Mouse (Mus musculus) CD4-positive, CD25-positive, alpha-beta regulatory T cell, adult 2 months (primary cell): Measurements from ENCODE around the gene Helz2.

Experiments
- DNase-seq: peaks from one replicate; pipeline ENCODE4 v3.0.0-alpha.2; 2012; ENCODE audit warnings: low read depth, low spot score

Gene Helz2

DNA sequence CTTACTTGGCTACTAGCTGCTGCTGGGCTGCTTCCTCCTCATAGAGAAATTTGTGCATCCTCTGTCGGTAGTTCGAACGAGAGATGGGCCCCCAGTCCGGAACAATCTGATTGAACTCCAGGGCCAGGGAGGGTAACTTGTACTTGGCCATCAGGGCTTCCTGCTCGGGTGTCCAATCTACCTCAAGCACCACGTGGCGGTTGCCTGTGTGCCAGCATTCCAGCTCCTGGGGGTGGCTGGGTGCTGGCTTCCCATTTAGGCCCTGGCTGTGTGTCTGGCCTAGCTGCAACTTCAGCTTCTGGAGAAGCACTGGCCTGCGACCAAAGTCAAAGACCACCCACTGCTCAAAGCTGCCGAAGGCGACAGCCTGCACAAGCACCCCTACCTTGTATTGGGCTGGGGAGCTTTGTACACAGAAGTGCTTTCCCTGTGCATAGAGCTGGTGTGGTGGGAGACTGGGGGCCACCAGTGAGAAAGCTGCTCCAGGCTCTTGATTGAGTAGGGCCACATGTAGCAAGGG, 3.7 kb downstream of the Helz2 start:
- no peak for DNase-seq

DNA sequence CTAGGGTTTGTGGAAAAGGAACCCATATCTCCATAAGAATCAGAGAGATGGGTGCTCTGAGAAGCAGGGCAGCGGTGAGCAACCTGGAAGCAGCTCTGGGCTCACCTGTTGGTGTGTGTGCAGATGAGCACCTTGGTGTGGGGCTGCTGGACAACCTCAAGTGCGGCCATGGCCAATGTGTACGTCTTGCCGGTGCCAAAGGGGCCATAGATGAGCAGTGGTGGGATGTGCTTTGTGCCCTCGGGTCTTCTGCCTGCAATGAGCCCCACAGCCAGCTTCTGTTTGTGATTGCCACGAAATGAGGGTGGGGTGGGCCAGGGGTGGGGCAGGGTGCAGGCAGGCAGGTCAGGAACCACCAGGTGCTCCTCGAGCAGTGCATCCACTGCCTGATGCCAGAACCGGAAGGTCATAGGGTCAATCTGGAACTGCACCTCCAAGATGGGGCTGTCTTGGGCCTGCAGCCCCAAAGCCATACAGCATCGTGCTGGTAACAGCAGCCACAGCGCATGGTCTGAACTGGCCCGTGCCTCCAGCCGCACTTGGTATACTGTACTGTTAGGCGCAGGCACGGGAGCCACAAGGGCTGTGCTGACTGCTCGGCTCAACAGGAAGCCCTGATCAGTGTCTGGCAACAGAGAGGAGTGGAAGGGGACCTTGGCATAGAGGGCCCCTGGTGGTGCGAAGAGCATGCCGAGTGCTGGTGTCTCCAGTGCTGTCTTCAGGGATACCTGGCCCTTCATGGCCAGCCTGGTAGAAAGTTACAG, 4.4 kb downstream of the Helz2 start:
- DNase-seq = no peak

DNA sequence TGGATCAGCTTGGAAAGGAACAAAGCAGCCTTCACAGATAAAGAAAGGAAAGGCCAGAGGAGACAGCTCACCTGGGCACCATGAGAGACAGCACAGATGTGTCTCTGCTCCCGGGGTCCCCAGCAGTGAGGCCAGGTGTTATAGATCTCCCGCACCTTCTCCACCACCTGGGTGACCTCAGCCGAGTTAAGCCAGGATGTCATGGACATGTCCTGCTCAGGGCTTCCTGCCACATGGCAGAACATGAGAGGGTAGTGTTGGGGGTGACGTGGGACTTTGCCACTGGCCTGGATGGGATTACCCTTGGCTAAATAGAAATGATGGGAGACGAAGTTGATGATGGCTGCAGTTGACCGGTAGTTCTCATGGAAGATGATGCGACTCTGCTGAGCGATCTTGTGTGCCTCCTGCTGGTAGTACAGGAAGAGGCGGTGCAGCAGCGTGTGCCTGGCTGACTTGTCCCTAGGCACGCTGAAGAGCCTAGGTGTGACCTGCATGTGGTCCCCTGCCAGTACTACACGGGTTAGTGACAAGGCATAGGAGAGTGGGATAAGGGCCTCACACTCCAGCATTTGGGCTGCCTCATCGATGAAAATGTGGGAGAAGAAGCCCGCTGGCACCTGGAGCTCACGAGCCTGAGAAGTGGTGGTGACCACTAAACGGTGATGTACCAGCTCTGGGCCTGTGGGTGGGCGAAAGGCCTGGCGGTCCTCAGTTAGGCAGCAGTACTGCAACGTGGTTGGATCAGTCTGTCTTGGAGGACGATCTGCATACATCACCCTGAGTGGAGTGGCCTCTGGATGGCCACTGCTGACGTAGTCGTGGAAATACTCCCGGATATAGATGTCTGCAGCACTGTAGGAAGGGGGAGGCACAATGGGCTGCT, 5.9 kb downstream of the Helz2 start:
- no peak for DNase-seq

DNA sequence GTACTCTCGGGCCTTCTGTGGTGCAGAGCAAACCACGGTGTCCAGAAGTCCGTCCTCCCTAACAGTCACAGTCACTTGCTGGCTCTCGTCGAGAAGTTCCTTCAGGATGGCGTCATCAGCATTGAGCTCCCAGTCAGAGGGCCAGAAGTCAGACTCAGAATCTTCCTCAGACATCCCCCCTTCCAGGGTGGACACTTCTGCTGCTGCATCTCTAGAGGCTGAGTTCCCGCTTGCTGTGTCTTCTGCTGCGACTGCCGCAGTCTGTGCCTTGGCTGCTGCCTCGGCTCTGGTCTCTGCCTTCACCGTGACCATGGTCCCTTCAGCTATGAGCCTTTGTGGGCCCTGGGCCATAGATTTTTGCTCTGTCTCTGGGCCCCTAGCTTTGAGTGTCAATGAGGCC, 7.1 kb downstream of the Helz2 start:
- no peak for DNase-seq

DNA sequence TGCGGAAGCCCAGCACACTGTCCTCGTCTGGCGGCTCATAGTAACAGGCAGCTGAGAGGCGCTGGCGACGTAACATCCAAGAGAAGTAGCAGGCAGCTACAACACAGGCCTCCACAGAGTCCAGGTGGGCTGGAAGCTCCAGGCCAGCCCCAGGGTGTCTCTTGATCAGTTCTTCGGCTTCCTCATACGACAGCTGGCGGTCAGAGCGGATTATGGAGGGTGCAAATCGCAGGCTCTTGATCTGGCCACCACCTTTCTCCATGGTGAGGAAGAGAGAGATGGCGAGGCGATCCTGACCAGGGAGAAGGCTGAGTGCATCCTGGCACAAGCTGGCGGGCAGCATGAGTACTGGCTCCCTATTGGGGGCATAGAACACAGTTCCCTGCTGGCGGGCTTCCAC, 8.4 kb downstream of the Helz2 start:
- DNase-seq = no peak

DNA sequence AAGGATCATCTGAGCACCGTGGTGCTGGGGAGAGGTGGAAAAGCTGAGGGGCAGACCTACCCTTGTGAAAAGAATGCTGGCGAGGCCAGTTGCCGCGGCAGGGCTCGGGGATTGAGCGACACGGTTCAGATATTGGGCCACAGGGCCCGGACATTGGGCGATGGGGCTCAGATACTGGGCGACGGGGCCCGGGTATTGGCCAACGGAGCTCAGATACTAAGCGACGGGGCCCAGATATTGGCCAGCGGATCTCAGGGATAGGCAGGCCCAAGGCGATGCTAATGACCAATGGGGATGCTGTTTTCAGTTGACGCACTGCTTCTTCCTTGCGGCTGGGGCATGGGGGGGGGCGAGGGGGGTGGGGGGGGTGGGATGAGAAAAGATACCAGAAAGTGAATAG, 10.7 kb downstream of the Helz2 start:
- DNase-seq = no peak

DNA sequence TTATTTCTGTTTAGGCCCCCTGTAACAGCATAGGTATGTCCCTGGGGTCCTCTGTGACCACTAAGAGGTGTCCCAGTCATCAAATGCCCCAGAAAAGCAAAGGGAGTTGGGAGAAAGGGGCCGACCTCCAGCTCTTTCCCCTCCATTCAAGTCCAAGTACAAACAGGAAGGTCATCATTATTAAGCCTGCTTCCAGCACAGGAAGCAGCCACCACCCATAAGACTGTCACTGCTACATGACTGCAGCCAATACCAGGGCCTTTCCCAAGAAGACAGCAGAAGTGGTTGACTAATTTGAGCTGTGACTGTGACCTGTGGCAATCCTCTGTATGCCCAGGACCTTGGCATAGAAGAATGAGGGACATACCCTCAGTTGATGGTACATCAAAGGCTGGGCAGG, 13.5 kb downstream of the Helz2 start:
- DNase-seq = no peak

DNA sequence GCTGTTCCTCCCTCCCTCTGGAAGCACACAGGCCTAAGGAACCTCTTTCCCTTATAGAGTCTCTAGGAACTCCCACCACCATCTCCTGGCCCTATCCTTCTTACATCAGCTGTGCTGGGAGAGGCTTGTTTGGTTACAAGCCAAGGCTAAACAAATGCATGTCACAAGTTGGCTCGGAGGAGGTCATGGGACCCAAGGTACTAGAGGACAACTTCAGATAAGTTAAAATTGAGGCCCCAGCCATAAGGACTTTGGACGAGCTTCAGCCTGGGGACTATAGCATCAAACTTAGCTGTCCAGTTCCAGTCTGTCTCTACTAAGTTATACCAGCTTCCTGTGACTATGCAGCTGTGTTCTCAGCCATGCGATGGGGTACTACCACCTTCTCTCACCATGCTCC, 14.7 kb downstream of the Helz2 start:
- DNase-seq = no peak

DNA sequence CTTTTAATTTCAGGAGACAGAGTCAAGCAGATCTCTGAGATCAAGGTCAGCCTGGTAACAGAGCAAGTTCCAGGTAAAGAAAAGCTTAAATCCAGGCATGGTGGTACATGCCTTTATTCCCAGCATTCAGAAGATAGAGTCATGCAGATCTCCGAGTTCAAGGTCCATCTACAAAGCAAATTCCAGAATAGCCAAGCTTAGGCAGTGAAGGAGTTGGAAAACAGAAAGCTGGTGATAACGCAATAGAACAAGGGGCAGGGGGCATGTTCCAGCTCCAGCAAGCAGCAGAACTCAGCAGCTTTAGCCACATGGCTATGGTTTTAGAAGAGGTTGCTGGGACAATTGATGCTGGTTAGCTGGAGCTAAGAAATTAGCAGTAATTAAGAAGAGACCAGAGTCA, 16.8 kb downstream of the Helz2 start:
- no peak for DNase-seq

DNA sequence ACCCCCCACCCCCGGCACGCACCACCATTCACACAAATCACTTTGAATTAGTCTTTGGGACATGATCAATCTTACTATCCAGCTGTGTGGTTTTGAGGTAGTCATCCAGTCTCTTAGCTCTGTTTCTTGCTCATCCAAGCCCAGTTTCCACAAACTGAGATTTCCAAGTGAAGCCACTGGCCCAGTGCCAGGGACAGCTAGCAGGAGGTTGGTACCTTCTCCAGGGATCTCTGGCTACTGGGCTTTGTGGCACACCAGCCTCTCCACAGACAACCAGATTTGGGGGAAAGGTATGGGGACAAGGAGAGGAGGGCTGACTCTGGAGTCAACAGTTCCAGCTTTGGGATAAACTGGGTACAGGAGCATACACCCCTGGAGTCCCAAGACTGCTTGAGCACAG, 21.5 kb downstream of the Helz2 start:
- DNase-seq = no peak

DNA sequence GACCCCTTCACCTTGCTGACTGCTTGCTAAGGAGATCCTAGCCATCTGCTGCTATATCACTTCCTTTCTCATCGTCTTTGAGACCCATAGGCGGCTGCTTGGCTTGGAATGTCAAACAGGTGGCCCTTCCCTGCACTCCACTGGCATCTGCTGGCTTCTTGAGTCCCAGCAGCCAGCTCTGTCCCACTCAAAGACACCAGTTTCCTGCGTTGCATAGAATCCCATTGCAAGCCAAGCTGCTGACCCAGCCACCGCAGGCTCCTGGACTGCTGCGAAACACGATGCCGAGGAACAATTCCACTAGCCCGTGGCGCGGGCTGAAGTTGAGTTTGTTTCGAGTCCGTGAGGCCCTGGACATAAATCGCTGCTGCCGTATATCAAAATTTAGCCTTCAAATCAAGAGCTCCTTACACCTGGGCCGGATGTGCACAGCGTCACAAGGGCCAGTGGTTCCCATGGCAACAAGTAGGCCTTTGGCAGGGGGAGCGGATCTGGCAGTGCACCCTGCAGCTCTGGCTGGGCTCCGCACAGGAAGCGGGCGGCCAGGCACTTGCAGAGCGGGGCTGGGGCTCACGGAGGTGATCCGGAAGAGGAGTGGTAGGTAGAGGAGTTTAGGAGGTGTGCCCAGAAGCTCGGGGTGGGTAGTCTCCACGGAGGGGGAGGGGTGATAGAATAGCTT, 22.1 kb downstream of the Helz2 start, which contains the start of gene Fndc11:
TSS of gene Fndc11 (plus strand) at position 476 of the 679 bp plus-strand sequence.
- DNase-seq = peak; percentile 96

DNA sequence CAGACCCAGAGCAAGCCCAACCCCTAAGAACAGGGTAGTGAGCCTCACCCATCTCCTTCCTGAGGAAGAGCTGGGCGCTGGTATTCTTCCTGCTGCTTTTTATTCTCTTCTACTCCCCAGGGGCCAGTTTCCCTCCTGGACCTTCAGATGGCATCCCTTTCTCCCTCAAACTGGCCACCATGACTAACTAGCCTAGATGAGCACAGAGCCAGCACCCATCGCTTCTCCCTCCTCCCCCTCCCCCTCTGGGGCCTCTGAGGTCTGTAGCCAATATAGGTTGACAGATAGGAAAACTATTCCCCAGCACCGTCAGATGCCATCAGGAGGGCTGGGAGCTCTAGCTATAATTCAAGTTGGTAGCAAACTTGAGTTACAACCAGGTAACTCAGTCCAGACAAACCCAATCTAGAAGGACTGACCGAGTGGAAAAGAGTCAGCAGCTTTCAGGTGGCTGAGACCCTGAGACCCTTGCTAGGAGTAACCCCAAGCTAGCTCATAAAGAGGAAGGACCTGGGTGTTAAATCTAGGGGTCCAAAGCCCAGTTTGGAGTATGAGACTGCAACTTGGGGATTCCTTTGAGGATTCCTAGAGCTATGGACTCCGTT, 22.8 kb downstream of the Helz2 start:
- no peak for DNase-seq

DNA sequence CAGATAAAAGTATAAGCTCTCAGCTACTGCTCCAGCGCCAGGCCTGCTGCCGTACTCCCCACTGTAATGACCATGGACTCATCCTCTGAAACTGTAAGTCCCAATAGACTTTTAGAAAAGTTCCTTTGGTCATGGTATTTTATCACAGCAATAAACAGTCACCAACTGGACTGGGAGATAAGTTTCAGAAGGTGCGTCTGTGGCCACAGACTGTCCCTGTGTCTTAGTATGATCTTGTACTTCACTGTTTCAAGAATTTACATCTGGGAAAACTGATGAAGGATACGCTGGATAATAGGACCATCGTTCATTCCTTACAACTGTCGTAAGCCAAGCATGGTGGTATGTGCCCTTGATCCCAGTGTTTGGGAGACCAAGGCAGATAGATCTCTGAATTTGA, 25.8 kb downstream of the Helz2 start:
- DNase-seq = no peak

DNA sequence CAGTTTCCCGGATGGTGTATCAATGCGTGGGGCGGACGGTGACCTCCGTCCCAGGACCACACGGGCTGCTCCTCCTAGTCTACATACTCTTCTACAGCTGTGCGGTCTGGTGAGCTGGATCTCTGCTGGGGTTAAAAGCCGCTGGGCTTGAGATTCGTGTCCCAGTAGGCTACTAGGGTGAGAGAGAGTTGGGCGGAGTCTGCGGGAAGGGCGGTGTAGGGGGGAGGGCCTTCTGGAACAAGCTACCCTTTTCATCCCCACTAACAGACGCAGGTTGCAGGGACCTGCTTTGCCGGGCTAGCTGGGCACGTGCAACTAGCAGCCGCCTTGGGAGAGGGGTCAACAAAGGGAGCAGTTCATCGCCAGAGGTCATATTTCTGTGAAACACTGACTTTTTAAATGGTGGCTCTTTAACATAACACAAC, 28.8 kb downstream of the Helz2 start, which contains the start of gene Srms:
TSS of gene Srms (minus strand) at position 165 of the 425 bp plus-strand sequence.
- peak; percentile 66 for DNase-seq

DNA sequence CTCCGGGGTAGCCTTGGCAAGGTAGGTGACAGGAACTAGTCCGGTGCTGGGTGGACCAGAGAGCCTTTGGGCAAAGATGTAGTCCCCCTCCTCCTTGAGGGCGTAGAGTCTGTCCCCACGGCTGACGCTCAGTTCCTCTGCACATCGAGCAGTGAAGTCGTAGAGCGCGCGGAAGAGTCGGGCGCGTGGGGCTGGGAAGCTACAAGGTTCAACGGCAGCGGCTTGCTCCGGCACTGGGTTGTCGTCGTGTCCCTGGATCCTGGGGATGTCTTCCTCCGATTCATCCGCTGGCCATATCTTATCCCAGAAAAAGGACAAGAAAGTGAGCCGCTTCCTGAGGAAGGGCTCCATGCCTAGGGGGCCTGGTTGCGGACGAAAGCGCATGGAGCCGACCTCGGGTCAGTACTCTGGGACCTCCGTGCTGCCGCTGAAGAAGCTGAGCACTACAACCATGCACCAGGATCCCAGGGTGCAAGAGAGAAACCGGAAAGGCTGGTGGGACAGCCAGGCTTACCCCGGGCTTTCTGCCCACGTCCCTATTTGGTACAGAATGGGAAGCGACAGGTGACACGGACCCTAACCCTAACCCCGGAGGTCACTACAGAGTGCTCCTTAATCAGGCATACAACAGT, 29.3 kb downstream of the Helz2 start:
- DNase-seq = peak; percentile 49

DNA sequence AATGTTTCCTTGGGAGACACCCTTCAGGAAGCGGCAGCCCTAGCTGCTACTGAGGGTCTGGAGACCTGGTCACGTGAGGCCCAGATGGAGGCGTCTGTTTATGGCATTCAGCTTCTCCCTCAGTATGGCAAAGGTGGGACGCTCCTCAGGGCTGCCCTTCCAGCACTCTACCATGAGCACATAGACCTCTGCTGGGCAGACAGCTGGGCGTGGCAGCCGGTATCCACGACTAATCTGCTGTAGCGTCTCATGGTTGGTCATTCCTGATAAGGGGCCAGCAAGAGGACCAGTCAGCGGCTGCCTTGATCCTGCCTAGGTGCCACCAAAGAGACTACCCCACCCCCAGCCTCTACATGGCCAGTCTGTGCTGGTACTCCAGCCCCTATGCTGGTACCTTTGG, 35.7 kb downstream of the Helz2 start:
- DNase-seq = no peak

DNA sequence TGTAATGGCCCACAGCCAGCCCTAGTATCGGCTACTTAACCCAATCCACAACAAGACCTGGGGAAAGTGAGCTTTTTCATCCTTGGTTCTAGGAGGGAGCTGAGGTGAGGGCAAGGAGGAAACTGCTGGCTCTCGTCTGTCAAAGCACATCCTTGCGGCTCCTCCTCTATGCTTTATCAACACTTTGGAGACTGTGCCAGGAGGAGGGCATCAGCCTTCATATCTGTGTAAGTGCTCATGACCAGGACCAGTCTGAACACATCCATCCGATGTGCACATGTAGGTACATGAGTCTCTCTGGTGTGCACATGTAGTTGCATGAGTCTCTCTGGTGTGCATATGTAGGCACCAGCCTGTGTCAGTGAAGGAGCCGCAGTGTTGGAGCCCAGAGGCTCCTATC, 36.1 kb downstream of the Helz2 start:
- no peak for DNase-seq

DNA sequence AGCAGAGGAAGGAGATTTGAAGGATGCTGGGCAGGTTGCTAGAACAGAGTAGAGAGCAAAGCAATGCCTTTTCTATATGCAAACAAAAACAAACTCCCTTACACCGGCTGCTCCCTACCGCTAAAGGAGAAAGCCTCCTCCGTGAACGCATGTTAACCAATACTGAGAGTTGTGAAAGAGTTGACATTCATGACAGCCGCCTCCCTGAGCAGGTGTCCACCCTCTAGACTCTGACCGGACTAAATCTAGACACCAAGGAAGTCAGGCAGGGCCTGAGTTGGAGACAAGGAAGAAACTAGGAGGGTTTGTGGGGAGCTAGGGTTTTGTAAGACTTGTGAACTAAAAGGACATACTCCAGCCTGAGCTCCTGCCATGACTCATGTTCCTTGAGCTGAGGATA, 38.9 kb downstream of the Helz2 start:
- DNase-seq = no peak

DNA sequence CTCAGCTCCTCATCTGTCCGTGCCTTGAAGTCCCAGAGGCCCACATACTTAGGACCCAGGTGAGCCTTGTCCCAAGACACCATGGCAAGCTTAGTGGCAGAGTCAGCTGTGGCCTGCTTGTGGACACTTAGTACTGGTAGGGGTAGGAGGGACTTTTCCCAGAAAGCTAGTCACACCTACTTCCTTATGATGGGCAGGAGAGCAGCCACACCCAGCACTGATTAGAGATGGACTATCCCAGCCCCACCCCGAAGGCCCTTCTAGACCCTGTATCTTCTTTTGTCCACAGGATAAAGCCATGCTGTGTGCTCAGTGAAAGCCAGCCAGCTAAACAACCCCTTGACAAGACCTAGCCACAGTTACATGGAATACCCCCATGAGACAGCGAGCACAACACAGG, 39.4 kb downstream of the Helz2 start, which contains the start of gene Ptk6:
TSS of gene Ptk6 (minus strand) at position 368 of the 400 bp plus-strand sequence.
- no peak for DNase-seq

DNA sequence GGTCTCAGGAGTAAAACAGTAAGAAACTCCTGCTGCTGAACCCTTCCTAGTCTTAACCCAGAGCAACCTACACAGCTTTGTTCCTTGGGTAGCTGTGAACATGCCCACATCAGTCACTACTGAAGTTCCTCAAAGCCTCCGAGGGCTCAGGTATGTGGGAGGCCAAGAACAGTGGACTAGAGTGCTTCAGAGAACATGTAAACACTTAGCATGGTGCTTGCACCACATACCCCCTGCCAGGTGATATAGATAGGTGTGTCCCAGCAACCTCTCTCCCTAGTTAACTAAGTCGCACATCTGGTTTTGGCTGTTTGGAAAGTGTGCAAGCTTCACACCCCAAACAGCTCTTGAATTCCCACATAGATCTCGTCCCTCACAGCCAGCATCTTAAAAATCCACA, 40.2 kb downstream of the Helz2 start:
- no peak for DNase-seq
